16 mouse cellular contexts compared by ENCODE assay signal in the genomic region with DNA sequence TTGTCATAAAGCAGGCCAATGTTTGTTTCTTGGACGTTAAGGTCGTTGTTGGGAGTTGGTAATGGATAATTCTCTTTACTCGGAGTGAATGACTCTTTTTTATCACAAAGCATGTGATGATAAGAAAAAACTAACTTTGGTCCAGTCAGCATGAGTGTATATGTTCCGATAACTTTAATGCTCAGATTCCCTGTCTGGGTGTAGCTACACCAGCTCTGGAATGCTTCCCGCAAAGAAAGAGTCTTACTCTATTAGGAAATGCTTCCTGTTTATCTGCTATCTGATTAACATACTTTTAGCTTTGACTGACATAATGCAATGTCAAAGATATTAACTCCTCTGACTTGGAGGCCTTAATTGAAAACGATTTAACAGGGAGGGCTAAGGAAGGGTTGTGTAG.
DNase-seq lines count a peak whose midpoint lies in the region; ATAC-seq and TF ChIP-seq lines count a peak whose summit lies in the region.
"Had no signal": no experiment of that assay in that cellular context is flagged by ENCODE, and none has a peak within 500 bp of the region (broad histone marks: within the 10 kb centered on the region; RNA-seq: fewer than 3 reads in every experiment).

No protein-coding gene starts in this region.

- no peaks in the 10 kb centered on the region for H3K36me3 ChIP-seq in heart, embryonic 10.5 days
- H3K36me3 ChIP-seq in lung, embryonic 14.5 days (ENCODE audit: insufficient read depth): no peaks in the 10 kb centered on the region
- no peaks in the 10 kb centered on the region for H3K36me3 ChIP-seq in stomach, postnatal 0 days (ENCODE audit: control insufficient read depth, insufficient read depth, low read length)
- H3K36me3 ChIP-seq: embryonic facial prominence, embryonic 12.5 days; hindbrain, embryonic 15.5 days had no signal

- 0 out of 2 replicates have a peak overlapping the region, but pooled peaks have one; percentile 36 for H3K27ac ChIP-seq in heart, embryonic 10.5 days
- H3K27ac ChIP-seq in lung, embryonic 14.5 days (ENCODE audit: low read depth): no peak overlapping the region
- H3K27ac ChIP-seq in stomach, postnatal 0 days (replicated peaks): no peak overlapping the region
- H3K27ac ChIP-seq: embryonic facial prominence, embryonic 12.5 days; forebrain, embryonic 13.5 days; hindbrain, embryonic 15.5 days had no signal

- ATAC-seq in lung, embryonic 14.5 days (ENCODE audit: insufficient read depth): no peak
- peak; percentile 69 for ATAC-seq in stomach, postnatal 0 days (ENCODE audit: low FRiP score, low TSS enrichment)
- ATAC-seq: forebrain, embryonic 13.5 days had no signal

- TF ChIP-seq CTCF in lung, embryonic 14.5 days (IDR thresholded peaks at IDR 0.05; ENCODE audit: low read depth): no peak
- no peak for TF ChIP-seq CTCF in stomach, postnatal 0 days (IDR thresholded peaks at IDR 0.05; ENCODE audit: low read depth)

- TF ChIP-seq EP300 in stomach, postnatal 0 days (optimal IDR thresholded peaks at IDR 0.05): peak; percentile 21

- peaks cover 33% of the 10 kb centered on the region for H3K4me1 ChIP-seq in heart, embryonic 10.5 days
- no peaks in the 10 kb centered on the region for H3K4me1 ChIP-seq in lung, embryonic 14.5 days (ENCODE audit: insufficient read depth)
- no peaks in the 10 kb centered on the region for H3K4me1 ChIP-seq in stomach, postnatal 0 days (replicated peaks; ENCODE audit: control insufficient read depth, insufficient read depth)
- H3K4me1 ChIP-seq: hindbrain, embryonic 15.5 days had no signal

- WGBS in heart, embryonic 10.5 days: 32% methylated on average over 6 of the region's 6 CpGs
- WGBS in lung, embryonic 14.5 days: 14% methylated on average over 6 of the region's 6 CpGs
- 27% methylated on average over 6 of the region's 6 CpGs for WGBS in stomach, postnatal 0 days

- H3K9ac ChIP-seq in lung, embryonic 14.5 days: no peak overlapping the region
- no peak overlapping the region for H3K9ac ChIP-seq in stomach, postnatal 0 days (ENCODE audit: low read length)
- H3K9ac ChIP-seq: embryonic facial prominence, embryonic 12.5 days; forebrain, embryonic 13.5 days; hindbrain, embryonic 15.5 days had no signal

- H3K9me3 ChIP-seq in heart, embryonic 10.5 days: no peaks in the 10 kb centered on the region
- no peaks in the 10 kb centered on the region for H3K9me3 ChIP-seq in lung, embryonic 14.5 days (ENCODE audit: low read depth, low read length)
- H3K9me3 ChIP-seq in stomach, postnatal 0 days (ENCODE audit: control insufficient read depth, low read length): no peaks in the 10 kb centered on the region
- H3K9me3 ChIP-seq: embryonic facial prominence, embryonic 12.5 days; forebrain, embryonic 13.5 days; hindbrain, embryonic 15.5 days had no signal

- H3K4me2 ChIP-seq in lung, embryonic 14.5 days: no peak overlapping the region
- no peak overlapping the region for H3K4me2 ChIP-seq in stomach, postnatal 0 days (replicated peaks; ENCODE audit: low read depth)
- H3K4me2 ChIP-seq: embryonic facial prominence, embryonic 12.5 days; forebrain, embryonic 13.5 days; hindbrain, embryonic 15.5 days had no signal

- no peak overlapping the region for H3K4me3 ChIP-seq in heart, embryonic 10.5 days
- no peak overlapping the region for H3K4me3 ChIP-seq in lung, embryonic 14.5 days (ENCODE audit: low read depth, low read length)
- no peak overlapping the region for H3K4me3 ChIP-seq in stomach, postnatal 0 days (ENCODE audit: low read depth, low read length)
- H3K4me3 ChIP-seq: embryonic facial prominence, embryonic 12.5 days; forebrain, embryonic 13.5 days; hindbrain, embryonic 15.5 days had no signal

- no peaks in the 10 kb centered on the region for H3K27me3 ChIP-seq in heart, embryonic 10.5 days (ENCODE audit: insufficient read depth, poor library complexity, severe bottlenecking)
- no peaks in the 10 kb centered on the region for H3K27me3 ChIP-seq in lung, embryonic 14.5 days (ENCODE audit: insufficient read depth, low read length)
- no peaks in the 10 kb centered on the region for H3K27me3 ChIP-seq in stomach, postnatal 0 days (ENCODE audit: control insufficient read depth, insufficient read depth, low read length)
- H3K27me3 ChIP-seq: embryonic facial prominence, embryonic 12.5 days; forebrain, embryonic 13.5 days; hindbrain, embryonic 15.5 days had no signal

- DNase-seq in heart, embryonic 10.5 days (ENCODE audit: low spot score): no peak
- no peak for DNase-seq in heart, adult 18-20 months
- peak; percentile 54 for DNase-seq in lung, embryonic 14.5 days
- DNase-seq in lung, postnatal 10 days: no peak
- DNase-seq in NIH3T3 (ENCODE audit: low read depth): peak; percentile 54
- DNase-seq in stomach, postnatal 0 days (ENCODE audit: low spot score): no peak
- no peak for DNase-seq in right cerebral cortex, adult 2 months (ENCODE audit: low spot score in 2 of 2)
- DNase-seq: adrenal gland, adult 8-10 months; adrenal gland, postnatal 36 days; cerebellum, adult 2 months; cerebellum, postnatal 10 days; gastrocnemius, postnatal 36 days; kidney, adult 11 months had no signal

Comparison
In these comparisons a context has a peak if more than half of its experiments do, and no peak if none do; other contexts are left out.
1. DNase-seq: peak in lung, embryonic 14.5 days (single experiment) and NIH3T3 (single experiment); none in heart, embryonic 10.5 days (single experiment), heart, adult 18-20 months (0 of 2), lung, postnatal 10 days (single experiment), stomach, postnatal 0 days (single experiment) and right cerebral cortex, adult 2 months (0 of 2).